Mouse (Mus musculus) liver, adult 2 months (tissue): ENCODE results near the gene Phex. TPM values are rescaled to one million over a fixed set of nuclear protein-coding genes. Genes with fewer than 3 reads are reported as not detected.

Experiments
- DNase-seq: peaks from one replicate; pipeline ENCODE4 v3.0.0-alpha.2; 2011; ENCODE audit warnings: low read depth, low spot score; ENCODE audit errors: extremely low read depth
- H3K27ac ChIP-seq: fragments of 200-500 bp; replicated peaks from 2 replicates; pipeline ENCODE4 v1.5.1; 2012; ENCODE audit warnings: low read depth, mild to moderate bottlenecking, control low read depth, inconsistent platforms, low read length; ENCODE audit not compliant: insufficient read depth
- H3K27me3 ChIP-seq: fragments of 200-500 bp; 2 replicates; pipeline ENCODE4 v1.6.1; 2012; ENCODE audit warnings: mild to moderate bottlenecking, moderate library complexity, low read length, inconsistent platforms; ENCODE audit not compliant: control insufficient read depth, insufficient read depth
- H3K36me3 ChIP-seq: fragments of 200-500 bp; 2 replicates; pipeline ENCODE4 v1.6.1; 2012; ENCODE audit warnings: low read length, inconsistent platforms; ENCODE audit not compliant: control insufficient read depth, insufficient read depth
- H3K4me1 ChIP-seq: fragments of 200-500 bp; 2 replicates; pipeline ENCODE4 v1.6.1; 2011; ENCODE audit warnings: low read length; ENCODE audit not compliant: control insufficient read depth, insufficient read depth
- H3K4me3 ChIP-seq: fragments of 200-500 bp; 2 replicates; pipeline ENCODE4 v1.5.1; 2011; ENCODE audit warnings: low read depth, mild to moderate bottlenecking, control low read depth, low read length, moderate library complexity; ENCODE audit not compliant: insufficient read depth
- H3K79me2 ChIP-seq: fragments of 200-500 bp; 2 replicates; pipeline ENCODE4 v1.6.1; 2012; ENCODE audit warnings: inconsistent platforms, mild to moderate bottlenecking, low read length, moderate library complexity; ENCODE audit not compliant: control insufficient read depth, insufficient read depth
- H3K9ac ChIP-seq: fragments of 200-500 bp; 2 replicates; pipeline ENCODE4 v1.6.1; 2012; ENCODE audit warnings: low read depth, mild to moderate bottlenecking, control low read depth, inconsistent platforms, low read length
- CTCF ChIP-seq: fragments of 200-500 bp; IDR thresholded peaks from 2 replicates; pipeline ENCODE4 v1.5.1; 2011; ENCODE audit warnings: low read depth, low read length, control low read depth
- POLR2A ChIP-seq: fragments of 200-500 bp; IDR thresholded peaks from 2 replicates; pipeline ENCODE4 v1.6.1; 2011; ENCODE audit warnings: low read length, control low read depth; ENCODE audit not compliant: insufficient read depth; ENCODE audit errors: extremely low read depth
- WGBS: fragments of 180-500 bp; shearing (Covaris S2); methylation state at CpG from one replicate; pipeline ENCODE4 v1.1.7; 2018; 5-methylcytosine and 5-hydroxymethylcytosine counted together
- polyA plus RNA-seq: library from polyadenylated mRNA; depleted of rRNA; stranded (reverse); fragments of >200 nt; gene quantifications from 2 replicates; pipeline ENCODE4 v1.2.3, GENCODE M21; 2012
- total RNA-seq: library from RNA; depleted of rRNA; stranded (reverse); fragments of >200 nt; gene quantifications from 2 replicates; pipeline ENCODE4 v1.2.3, GENCODE M21; 2014

The Phex gene
- total and polyA plus RNA-seq, 2 experiments = not detected

DNA sequence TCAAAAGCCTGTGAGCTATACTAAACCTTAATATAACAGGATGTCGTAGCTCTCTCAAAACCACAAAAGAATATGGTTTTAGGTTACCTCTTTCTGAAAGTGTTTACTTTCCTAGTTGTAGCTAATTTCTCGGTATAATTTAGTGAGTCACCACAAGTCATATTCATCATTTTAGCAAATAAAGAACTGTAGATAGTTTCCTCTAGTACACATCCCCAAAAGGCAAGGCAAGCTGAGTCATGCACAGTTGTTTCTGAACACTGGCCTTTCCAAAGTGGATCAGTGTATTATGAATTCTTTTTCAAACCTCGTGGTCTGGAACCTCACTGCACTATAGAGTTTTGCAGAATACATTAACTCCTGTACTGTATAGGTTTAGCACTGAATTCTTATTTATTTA, 143.5 kb downstream of the Phex start:
- no peak overlapping the region for H3K4me3 ChIP-seq
- TF ChIP-seq CTCF = no peak
- TF ChIP-seq POLR2A = no peak
- no peaks in the 10 kb centered on the region for H3K79me2 ChIP-seq
- H3K27me3 ChIP-seq = no peaks in the 10 kb centered on the region
- H3K4me1 ChIP-seq = no peaks in the 10 kb centered on the region
- H3K36me3 ChIP-seq = no peaks in the 10 kb centered on the region
- no peak for DNase-seq
- 63% methylated on average over 3 of the region's 3 CpGs for WGBS
- no peak overlapping the region for H3K9ac ChIP-seq
- no peak overlapping the region for H3K27ac ChIP-seq

DNA sequence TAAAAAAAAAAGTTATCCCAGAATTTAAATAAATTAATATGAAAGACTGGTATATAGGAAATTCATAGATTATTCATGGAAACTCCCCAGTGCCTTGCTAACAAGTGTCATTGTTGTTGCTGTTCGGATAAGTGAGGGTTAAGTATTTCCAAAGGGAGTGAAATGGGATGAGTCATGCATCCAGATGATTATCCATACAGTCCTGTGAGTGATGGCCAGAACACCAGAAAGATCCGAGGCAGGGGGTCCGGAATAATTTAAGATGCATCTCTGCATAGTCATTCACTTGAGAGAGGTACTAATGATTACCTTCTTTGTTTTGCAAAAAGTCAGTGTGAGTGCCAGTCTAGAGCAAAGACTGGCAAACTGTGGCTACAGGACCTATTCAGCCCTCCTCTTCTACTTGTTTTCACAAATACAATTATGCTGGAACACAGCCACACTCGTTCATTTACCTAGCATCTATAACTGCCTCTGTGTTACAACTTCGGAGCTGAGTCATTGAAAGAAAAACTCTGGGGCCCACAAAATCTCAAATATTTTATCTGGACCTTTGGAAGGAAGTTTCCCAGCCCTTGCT, 145.3 kb downstream of the Phex start:
- H3K36me3 ChIP-seq = no peaks in the 10 kb centered on the region
- 63% methylated on average over 5 of the region's 5 CpGs for WGBS
- DNase-seq = no peak
- no peaks in the 10 kb centered on the region for H3K79me2 ChIP-seq
- H3K27ac ChIP-seq = no peak overlapping the region
- TF ChIP-seq CTCF (no peak), POLR2A (no peak)
- H3K27me3 ChIP-seq = no peaks in the 10 kb centered on the region
- no peak overlapping the region for H3K4me3 ChIP-seq
- no peaks in the 10 kb centered on the region for H3K4me1 ChIP-seq
- no peak overlapping the region for H3K9ac ChIP-seq

DNA sequence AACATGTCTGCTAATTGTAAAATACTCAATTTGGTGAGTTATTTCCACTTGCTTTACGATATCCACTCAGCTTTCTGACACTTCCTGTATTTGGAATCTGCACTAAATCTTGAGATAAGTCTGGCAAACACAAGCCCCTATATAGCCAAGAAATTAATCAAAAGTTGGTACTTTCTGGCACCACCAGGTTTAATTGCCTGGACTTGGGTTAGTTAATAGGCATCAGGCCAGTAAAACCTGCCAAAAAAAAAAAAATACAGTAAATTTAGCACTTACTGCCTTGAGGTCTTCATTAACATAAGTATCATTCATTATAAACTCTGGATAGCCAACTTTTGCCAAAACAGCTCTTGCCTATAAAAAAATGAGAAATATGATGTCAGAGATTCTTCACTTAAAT, 147.0 kb downstream of the Phex start:
- Histone ChIP-seq H3K27me3 (no peaks in the 10 kb centered on the region), H3K4me1 (no peaks in the 10 kb centered on the region), H3K36me3 (no peaks in the 10 kb centered on the region), H3K27ac (no peak overlapping the region), H3K4me3 (no peak overlapping the region), H3K79me2 (no peaks in the 10 kb centered on the region), H3K9ac (no peak overlapping the region)
- WGBS = 78% methylated on average over 1 of the region's 1 CpGs
- DNase-seq = no peak
- no peak for TF ChIP-seq CTCF

DNA sequence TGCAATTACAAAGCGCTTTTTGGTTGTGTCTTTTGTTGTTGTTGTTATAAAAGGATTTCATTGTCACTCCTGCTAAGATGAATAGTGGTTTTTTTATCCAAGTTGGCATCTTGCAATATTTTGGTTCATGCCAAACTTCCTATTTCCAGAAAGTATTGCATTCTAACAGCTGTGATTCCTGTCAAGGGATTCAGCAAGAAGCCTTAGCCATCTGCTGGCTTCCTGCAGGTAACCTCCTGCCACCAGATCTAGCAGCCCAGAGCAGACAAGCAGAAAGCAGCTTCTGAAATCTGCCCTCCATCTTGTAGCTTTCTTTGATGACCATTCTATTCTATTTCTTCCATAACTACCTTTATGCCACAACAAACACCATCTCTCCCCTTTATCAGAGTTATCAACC, 212.4 kb downstream of the Phex start:
- H3K9ac ChIP-seq = no peak overlapping the region
- H3K36me3 ChIP-seq = no peaks in the 10 kb centered on the region
- H3K4me3 ChIP-seq = no peak overlapping the region
- no peaks in the 10 kb centered on the region for H3K27me3 ChIP-seq
- no peak for DNase-seq
- H3K79me2 ChIP-seq = no peaks in the 10 kb centered on the region
- TF ChIP-seq POLR2A (no peak), CTCF (no peak)
- H3K4me1 ChIP-seq = no peaks in the 10 kb centered on the region
- WGBS = 79% methylated on average over 1 of the region's 1 CpGs
- H3K27ac ChIP-seq = no peak overlapping the region

DNA sequence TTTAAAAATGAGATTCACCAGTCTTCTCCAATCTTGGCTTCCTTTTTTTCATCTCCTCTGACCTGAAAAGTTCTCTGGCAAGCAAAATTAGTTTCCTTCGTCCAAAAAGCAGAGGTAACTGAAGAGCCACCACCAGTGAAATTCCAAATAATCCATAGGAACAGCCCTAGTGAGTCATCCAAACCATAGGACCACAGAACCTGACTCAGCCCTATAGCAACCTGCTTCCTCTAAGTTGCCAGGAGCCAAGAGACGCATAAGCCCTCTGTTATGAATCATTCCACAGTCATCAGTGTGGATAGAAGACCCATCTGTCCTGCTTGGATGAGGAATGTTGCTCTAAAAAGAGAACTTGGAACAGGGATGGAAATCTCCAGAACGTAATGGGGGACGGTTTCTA, 230.9 kb downstream of the Phex start:
- no peaks in the 10 kb centered on the region for H3K27me3 ChIP-seq
- H3K36me3 ChIP-seq = no peaks in the 10 kb centered on the region
- DNase-seq = no peak
- 71% methylated on average over 4 of the region's 4 CpGs for WGBS
- no peak overlapping the region for H3K27ac ChIP-seq
- no peak overlapping the region for H3K9ac ChIP-seq
- TF ChIP-seq CTCF (no peak), POLR2A (no peak)
- no peaks in the 10 kb centered on the region for H3K79me2 ChIP-seq
- no peaks in the 10 kb centered on the region for H3K4me1 ChIP-seq
- H3K4me3 ChIP-seq = no peak overlapping the region

DNA sequence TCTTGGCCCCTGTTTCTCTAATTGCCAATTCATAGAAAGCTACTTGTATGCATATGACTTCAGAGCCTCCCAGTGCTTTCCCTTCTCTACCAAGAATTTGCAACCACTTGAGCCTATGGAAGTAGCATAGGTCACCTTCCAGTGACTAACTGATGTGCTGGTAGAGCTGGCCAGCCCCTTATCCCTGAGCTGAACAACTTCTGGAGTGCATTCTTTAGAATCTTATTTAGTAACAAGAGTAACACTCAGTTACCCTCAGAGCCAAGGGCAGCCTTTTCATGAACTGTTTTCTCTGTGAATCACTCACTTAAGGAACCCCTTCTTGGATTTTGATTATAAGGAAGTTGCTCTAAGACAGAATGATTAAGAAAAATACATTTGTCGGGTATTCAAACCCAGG, 234.3 kb downstream of the Phex start:
- Histone ChIP-seq H3K9ac (no peak overlapping the region), H3K36me3 (no peaks in the 10 kb centered on the region), H3K27me3 (no peaks in the 10 kb centered on the region), H3K4me3 (no peak overlapping the region), H3K4me1 (no peaks in the 10 kb centered on the region), H3K79me2 (no peaks in the 10 kb centered on the region), H3K27ac (no peak overlapping the region)
- no peak for DNase-seq
- no peak for TF ChIP-seq CTCF
- WGBS = 72% methylated on average over 1 of the region's 1 CpGs
